Mouse (Mus musculus) CH12.LX (cell line): ENCODE measurements around the gene Endod1. TPM values are rescaled to one million over a fixed set of nuclear protein-coding genes. Genes with fewer than 3 reads are reported as not detected.

Experiments
- DNase-seq: peaks from one replicate; pipeline ENCODE4 v3.0.0-alpha.2; 2013; ENCODE audit errors: extremely low read depth
- H3K27ac ChIP-seq: 2 replicates; pipeline ENCODE4 v1.5.1; 2012; ENCODE audit warnings: low read depth, mild to moderate bottlenecking, control low read depth, moderate library complexity; ENCODE audit not compliant: insufficient read depth
- H3K27me3 ChIP-seq: replicated peaks from 2 replicates; pipeline ENCODE3; 2012; ENCODE audit warnings: inconsistent platforms
- H3K36me3 ChIP-seq, 2 experiments: replicated peaks in 1 of 2; 2 replicates each; pipeline versions ENCODE3 to v1.6.1; 2012; ENCODE audit warnings: inconsistent platforms in 1 of 2, low read length in 1 of 2, mild to moderate bottlenecking in 1 of 2, mixed read lengths in 1 of 2, moderate library complexity in 1 of 2; ENCODE audit not compliant: control insufficient read depth in 1 of 2, insufficient read depth in 1 of 2
- H3K4me1 ChIP-seq, 2 experiments: 2 replicates each; pipeline ENCODE4 v1.6.1; 2012; ENCODE audit warnings: inconsistent platforms in 1 of 2, moderate library complexity in 1 of 2; ENCODE audit not compliant: insufficient read depth in 2 of 2, control insufficient read depth in 1 of 2
- H3K4me2 ChIP-seq: 2 replicates; pipeline ENCODE4 v1.6.1; 2012; ENCODE audit warnings: low read depth, mild to moderate bottlenecking, control low read depth; ENCODE audit not compliant: poor library complexity, insufficient read depth, severe bottlenecking
- H3K4me3 ChIP-seq, 3 experiments: fragments of 150-350 bp in 1 of 3; sonication (generic) in 1 of 3; replicated peaks in 1 of 3; 2 replicates each; pipeline versions ENCODE3 to v1.5.1; 2011 to 2012; ENCODE audit warnings: low read depth in 2 of 3, low read length in 2 of 3, mild to moderate bottlenecking in 2 of 3, moderate library complexity in 2 of 3, control low read depth in 1 of 3, improper control_type of control experiment in 1 of 3, inconsistent platforms in 1 of 3, mixed read lengths in 1 of 3; ENCODE audit not compliant: poor library complexity in 1 of 3
- H3K79me2 ChIP-seq: replicated peaks from 2 replicates; pipeline ENCODE4 v1.6.1; 2012; ENCODE audit warnings: mild to moderate bottlenecking, moderate library complexity; ENCODE audit not compliant: control insufficient read depth, poor library complexity, insufficient read depth, severe bottlenecking; ENCODE audit errors: extremely low read depth
- H3K9ac ChIP-seq: 2 replicates; pipeline ENCODE4 v1.6.1; 2012; ENCODE audit warnings: low read depth, mild to moderate bottlenecking, control low read depth, moderate library complexity; ENCODE audit not compliant: insufficient read depth
- H3K9me3 ChIP-seq: replicated peaks from 2 replicates; pipeline ENCODE3; 2012; ENCODE audit warnings: low read length, inconsistent platforms, mixed read lengths
- CHD1 ChIP-seq: IDR thresholded peaks from 2 replicates; pipeline ENCODE4 v1.6.1; 2012; ENCODE audit warnings: low read depth, low read length, improper control_type of control experiment, inconsistent platforms
- CHD2 ChIP-seq: IDR thresholded peaks from 2 replicates; pipeline ENCODE4 v1.6.1; 2011; ENCODE audit warnings: low read length, improper control_type of control experiment
- CTCF ChIP-seq, 2 experiments: IDR thresholded peaks in 1 of 2; conservative IDR thresholded peaks in 1 of 2; 2 replicates each; pipeline ENCODE4 v1.5.1; 2011 to 2012; ENCODE audit warnings: low read depth in 2 of 2, low read length in 2 of 2, improper control_type of control experiment in 1 of 2, inconsistent platforms in 1 of 2, mild to moderate bottlenecking in 1 of 2, moderate library complexity in 1 of 2
- ELF1 ChIP-seq: IDR thresholded peaks from 2 replicates; pipeline ENCODE4 v1.6.1; 2014; ENCODE audit warnings: low read depth, mild to moderate bottlenecking, inconsistent platforms, low read length, improper control_type of control experiment
- GABPA ChIP-seq: IDR thresholded peaks from 2 replicates; pipeline ENCODE4 v1.6.1; 2012; ENCODE audit warnings: low read depth, low read length, improper control_type of control experiment, inconsistent platforms; ENCODE audit not compliant: insufficient replicate concordance
- IRF4 ChIP-seq: IDR thresholded peaks from 2 replicates; pipeline ENCODE4 v1.6.1; 2014; ENCODE audit warnings: low read depth, mild to moderate bottlenecking, inconsistent platforms, low read length, improper control_type of control experiment
- KAT2A ChIP-seq: IDR thresholded peaks from 2 replicates; pipeline ENCODE4 v1.6.1; 2012; ENCODE audit warnings: low read length, improper control_type of control experiment, inconsistent platforms; ENCODE audit not compliant: insufficient replicate concordance
- MAX ChIP-seq: IDR thresholded peaks from 2 replicates; pipeline ENCODE4 v1.6.1; 2011; ENCODE audit warnings: low read length, improper control_type of control experiment
- MEF2A ChIP-seq: IDR thresholded peaks from 2 replicates; pipeline ENCODE4 v1.6.1; 2014; ENCODE audit warnings: low read depth, mild to moderate bottlenecking, inconsistent platforms, low read length, improper control_type of control experiment, borderline replicate concordance
- PAX5 ChIP-seq: IDR thresholded peaks from 2 replicates; pipeline ENCODE4 v1.6.1; 2012; ENCODE audit warnings: low read length, inconsistent platforms, mixed read lengths
- POLR2AphosphoS2 ChIP-seq: IDR thresholded peaks from 2 replicates; pipeline ENCODE4 v1.6.1; 2011; ENCODE audit warnings: low read depth, low read length, improper control_type of control experiment
- RAD21 ChIP-seq: IDR thresholded peaks from 2 replicates; pipeline ENCODE4 v1.6.1; 2011; ENCODE audit warnings: low read depth, mild to moderate bottlenecking, low read length, improper control_type of control experiment, moderate library complexity
- RCOR1 ChIP-seq: conservative IDR thresholded peaks from 2 replicates; pipeline ENCODE4 v1.6.1; 2012; ENCODE audit warnings: low read depth, mild to moderate bottlenecking, inconsistent platforms, low read length, improper control_type of control experiment
- SIN3A ChIP-seq: IDR thresholded peaks from 2 replicates; pipeline ENCODE4 v1.6.1; 2012; ENCODE audit warnings: low read length, improper control_type of control experiment, inconsistent platforms
- SMC3 ChIP-seq: IDR thresholded peaks from 2 replicates; pipeline ENCODE4 v1.6.1; 2011; ENCODE audit warnings: low read depth, low read length, improper control_type of control experiment
- TCF12 ChIP-seq: IDR thresholded peaks from 2 replicates; pipeline ENCODE4 v1.6.1; 2014; ENCODE audit warnings: low read depth, mild to moderate bottlenecking, inconsistent platforms, low read length, improper control_type of control experiment
- USF1 ChIP-seq: IDR thresholded peaks from 2 replicates; pipeline ENCODE4 v1.6.1; 2014; ENCODE audit warnings: low read depth, mild to moderate bottlenecking, inconsistent platforms, low read length, improper control_type of control experiment
- ZMIZ1 ChIP-seq: IDR thresholded peaks from 2 replicates; pipeline ENCODE4 v1.6.1; 2012; ENCODE audit warnings: low read depth, mild to moderate bottlenecking, inconsistent platforms, low read length, improper control_type of control experiment
- ZNF384 ChIP-seq: IDR thresholded peaks from 2 replicates; pipeline ENCODE4 v1.6.1; 2012; ENCODE audit warnings: low read depth, low read length, improper control_type of control experiment, inconsistent platforms
- dilution Hi-C: fragments of 300-500 bp; cut with MboI; formaldehyde crosslinking; loops from 2 replicates; pipeline ENCODE4 v1.14.3; 2020; ENCODE audit warnings: low sequenced_read_pairs; ENCODE audit not compliant: extremely low pct_unique_long_range_greater_than_20kb, extremely low pct_ligation_motif_present
- in situ Hi-C: fragments of 300-500 bp; cut with MboI; formaldehyde crosslinking; loops from 3 replicates; pipeline ENCODE4 v1.14.3; 2019; ENCODE audit warnings: low sequenced_read_pairs, low pct_ligation_motif_present, low pct_unique_long_range_greater_than_20kb, mixed read lengths
- polyA plus RNA-seq: library from polyadenylated mRNA; unstranded; fragments of >175 nt; gene quantifications from 2 replicates; pipeline ENCODE4 v1.2.1, GENCODE M21; 2012; ENCODE audit warnings: low read depth; ENCODE audit not compliant: insufficient read length
- total RNA-seq, 2 experiments: library from RNA; depleted of rRNA; stranded (reverse); fragments of 300-350 nt in 1 of 2; fragments of >200 nt in 1 of 2; gene quantifications; 2 replicates each; pipeline ENCODE4 v1.2.3; 2012 to 2014

Endod1 gene
- total and polyA plus RNA-seq, 3 experiments, result 1.6 to 4.6 (median 3.0) TPM

GRCm38 (mm10) chr9:14391286-14391685 lies 10.0 kb upstream of the Endod1 start:
- no peak for DNase-seq
- H3K9me3 ChIP-seq, result no peaks in the 10 kb centered on the region
- dilution Hi-C loops, result no loop called here
- peaks cover 0 to 3% of the 10 kb centered on the region in 2 experiments; a peak in 1 of 4 replicates for H3K4me1 ChIP-seq
- H3K4me2 ChIP-seq, result no peak overlapping the region
- H3K27me3 ChIP-seq, result no peaks in the 10 kb centered on the region
- TF ChIP-seq GABPA, result no peak
- TF ChIP-seq SIN3A, result no peak
- no peak for TF ChIP-seq MEF2A
- no peak for TF ChIP-seq ZMIZ1
- TF ChIP-seq CHD1, result no peak
- no peak for TF ChIP-seq USF1
- TF ChIP-seq ZNF384, result no peak
- no peak for TF ChIP-seq CHD2
- TF ChIP-seq TCF12, result no peak
- TF ChIP-seq MAX, result no peak
- TF ChIP-seq KAT2A, result no peak
- TF ChIP-seq POLR2AphosphoS2, result no peak
- TF ChIP-seq SMC3, result no peak
- no peak for TF ChIP-seq ELF1
- no peak for TF ChIP-seq IRF4
- no peaks in the 10 kb centered on the region for H3K36me3 ChIP-seq
- H3K9ac ChIP-seq, result no peak overlapping the region
- in situ Hi-C loops, result no loop called here
- H3K27ac ChIP-seq, result no peak overlapping the region
- no peaks in the 10 kb centered on the region for H3K79me2 ChIP-seq
- H3K4me3 ChIP-seq, result no peak overlapping the region

- H3K4me1 ChIP-seq, result peaks cover 10 to 11% of the 10 kb centered on the region in 2 experiments
- in situ Hi-C loops, result no loop called here
These were observed 9.0 kb upstream of the Endod1 start for GRCm38 (mm10) chr9:14390278-14390677.

More at GRCm38 (mm10) chr9:14390278-14390677, 9.0 kb upstream of the Endod1 start:
- dilution Hi-C loops, result no loop called here
- Histone ChIP-seq H3K9ac (no peak overlapping the region), H3K4me2 (no peak overlapping the region), H3K27ac (no peak overlapping the region), H3K36me3 (no peaks in the 10 kb centered on the region), H3K27me3 (no peaks in the 10 kb centered on the region)
- DNase-seq, result no peak
- no peak for TF ChIP-seq RCOR1
- TF ChIP-seq SMC3, result peak; percentile 38
- TF ChIP-seq RAD21, result peak; percentile 25
- peak; percentile 69 to 80 for TF ChIP-seq CTCF (conservative IDR thresholded peaks at IDR 0.05 in 1 of 2, IDR thresholded peaks at IDR 0.05 in 1 of 2; ENCODE audit: low read depth in 2 of 2, low read length in 2 of 2)
- TF ChIP-seq PAX5, result no peak
- TF ChIP-seq, all 38 proteins: peak for 3
- no peaks in the 10 kb centered on the region for H3K9me3 ChIP-seq
- H3K79me2 ChIP-seq, result no peaks in the 10 kb centered on the region
- H3K4me3 ChIP-seq, result no peak overlapping the region
